Mouse (Mus musculus): ENCODE data around the gene Snx29.

GRCm38 (mm10) chr16:11638739-11639138 is 316.0 kb downstream of the Snx29 start:
- TF ChIP-seq CTCF (IDR thresholded peaks at IDR 0.05; ENCODE audit: low read depth) (no peak), EP300 (IDR thresholded peaks at IDR 0.05; ENCODE audit: low read depth) (no peak)

Measured in liver, embryonic 14.5 days (tissue).